Mouse (Mus musculus) neural tube, embryonic 10.5 days (tissue): ENCODE data around the gene Scn9a.

Experiments
- DNase-seq: peaks from one replicate; pipeline ENCODE4 v3.0.0-alpha.2; 2017; ENCODE audit warnings: low spot score; ENCODE audit errors: extremely low spot score

Gene Scn9a

GRCm38 (mm10) chr2:66463916-66464315 is 170.8 kb downstream of the Scn9a start:
- no peak for DNase-seq

DNA sequence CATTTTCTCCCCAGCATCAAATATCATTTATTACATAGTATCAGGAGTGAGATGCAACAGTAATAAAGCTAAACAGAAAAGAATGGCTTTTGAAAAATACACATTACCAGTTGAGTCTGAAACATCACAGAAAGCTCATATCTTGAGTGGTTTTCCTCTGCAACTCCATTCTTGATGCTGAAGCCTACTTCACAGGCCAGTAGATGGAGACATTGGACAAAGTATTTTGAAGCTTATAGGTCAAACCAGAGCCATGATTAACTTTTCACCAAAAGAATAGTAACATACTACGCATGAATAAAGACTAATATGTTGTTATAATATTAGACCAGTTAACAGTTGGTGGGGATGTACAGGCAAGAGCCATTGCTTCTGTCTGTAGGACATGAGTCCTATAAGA is 172.3 kb downstream of the Scn9a start:
- DNase-seq: no peak

GRCm38 (mm10) chr2:66440711-66441110 is 194.1 kb downstream of the Scn9a start, which contains the start of gene Scn1a:
Scn1a (minus strand) TSS chr2:66440840.
- DNase-seq: peak; percentile 19

GRCm38 (mm10) chr2:66439764-66440471 is 194.8 kb downstream of the Scn9a start:
- peak; percentile 57 for DNase-seq

DNA sequence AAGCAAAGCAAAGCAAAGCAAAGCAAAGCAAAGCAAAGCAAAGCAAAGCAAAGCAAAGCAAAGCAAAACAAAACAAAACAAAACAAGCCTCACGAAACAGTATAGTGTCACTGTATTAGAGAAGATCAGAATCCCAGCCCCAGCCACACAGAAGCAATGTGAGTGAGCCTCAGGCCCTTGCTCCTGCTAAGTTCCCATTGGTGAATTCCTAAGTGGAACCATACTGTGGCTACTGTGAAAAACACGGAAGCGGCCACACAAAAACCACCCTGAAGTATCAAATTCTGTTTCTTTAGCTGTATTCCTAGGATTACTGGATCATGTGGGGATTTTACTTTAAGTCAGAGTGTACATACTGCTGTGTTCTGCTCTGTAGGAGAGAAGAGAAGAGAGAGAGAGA is 198.5 kb downstream of the Scn9a start:
- DNase-seq: no peak
